In the genomic region with DNA sequence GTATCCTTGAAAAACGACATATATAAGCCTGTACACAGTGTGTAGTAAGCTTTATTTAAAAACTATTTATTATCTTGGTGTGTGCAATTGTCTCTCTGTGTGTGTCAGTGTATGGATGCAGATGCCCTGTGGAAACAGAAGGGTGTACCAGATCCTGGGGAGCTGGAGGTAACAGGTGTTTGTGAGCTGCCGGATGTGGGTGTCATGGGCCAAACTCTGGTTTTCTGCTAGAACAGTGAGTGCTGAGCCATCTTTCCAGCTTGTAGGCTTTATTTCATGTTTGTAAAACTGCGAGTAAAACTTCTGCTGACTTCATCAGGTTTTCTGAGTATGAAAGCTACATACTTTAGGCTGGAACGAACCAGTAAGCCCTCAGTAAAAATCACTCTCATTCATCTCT, we compare ENCODE assay signal across 19 mouse cellular contexts.
"Had no signal": no experiment of that assay in that cellular context is flagged by ENCODE, and none has a peak within 500 bp of the region (broad histone marks: within the 10 kb centered on the region; RNA-seq: fewer than 3 reads in every experiment).

No protein-coding gene starts in this region.

- H3K36me3 ChIP-seq: liver, embryonic 13.5 days; midbrain, embryonic 12.5 days; midbrain, embryonic 15.5 days; stomach, embryonic 15.5 days had no signal

- H3K4me2 ChIP-seq: liver, embryonic 13.5 days; midbrain, embryonic 12.5 days; midbrain, embryonic 15.5 days; stomach, embryonic 15.5 days had no signal

- DNase-seq: kidney, adult 11 months; kidney, adult 9 months; kidney, postnatal 25 days; layer of hippocampus, adult 9-11 months; liver, embryonic 13.5 days; lung, adult 2 months; lung, postnatal 14 days; lung, postnatal 4 days; right cerebral cortex, adult 18-20 months; right cerebral cortex, postnatal 14 days; spleen, adult 18-20 months had no signal

- H3K9ac ChIP-seq: liver, embryonic 13.5 days; midbrain, embryonic 12.5 days; midbrain, embryonic 15.5 days; stomach, embryonic 15.5 days had no signal

- H3K4me1 ChIP-seq: liver, embryonic 13.5 days; midbrain, embryonic 15.5 days had no signal

- H3K27me3 ChIP-seq: liver, embryonic 13.5 days; midbrain, embryonic 12.5 days; midbrain, embryonic 15.5 days; stomach, embryonic 15.5 days had no signal

- ATAC-seq: hindbrain, postnatal 0 days; midbrain, embryonic 15.5 days had no signal

- H3K4me3 ChIP-seq: layer of hippocampus, adult 2 months; left cerebral cortex, adult 2 months; liver, embryonic 13.5 days; midbrain, embryonic 12.5 days; midbrain, embryonic 15.5 days; myocyte; stomach, embryonic 15.5 days had no signal

- H3K9me3 ChIP-seq: liver, embryonic 13.5 days; midbrain, embryonic 12.5 days; midbrain, embryonic 15.5 days; stomach, embryonic 15.5 days had no signal

- H3K27ac ChIP-seq: hindbrain, postnatal 0 days; kidney, postnatal 0 days; layer of hippocampus, adult 2 months; left cerebral cortex, adult 2 months; liver, embryonic 13.5 days; midbrain, embryonic 12.5 days; midbrain, embryonic 15.5 days; stomach, embryonic 15.5 days had no signal
